ENCODE assay signal across 9 mouse cellular contexts in genomic region chr14:60414691-60415090, GRCm38 (mm10). TPM values are rescaled to one million over a fixed set of nuclear protein-coding genes. Genes with fewer than 3 reads are reported as not detected.
DNase-seq lines count a peak whose midpoint lies in the region; ATAC-seq lines count a peak whose summit lies in the region.
"Had no signal": no experiment of that assay in that cellular context is flagged by ENCODE, and none has a peak within 500 bp of the region (broad histone marks: within the 10 kb centered on the region; RNA-seq: fewer than 3 reads in every experiment).

No protein-coding gene starts in this region.

- no peak overlapping the region for H3K4me3 ChIP-seq in hindbrain, embryonic 14.5 days (replicated peaks; ENCODE audit: low read length)
- H3K4me3 ChIP-seq in hindbrain, embryonic 10.5 days, result no peak overlapping the region

- H3K36me3 ChIP-seq in hindbrain, embryonic 14.5 days (replicated peaks; ENCODE audit: control insufficient read depth, insufficient read depth), result no peaks in the 10 kb centered on the region
- no peaks in the 10 kb centered on the region for H3K36me3 ChIP-seq in hindbrain, embryonic 10.5 days

- peak; percentile 54; the same call in 1 of the 2 replicates for ATAC-seq in hindbrain, embryonic 14.5 days (ENCODE audit: low FRiP score)
- 0 out of 2 replicates have a peak, but pooled peaks have one; percentile 24 for ATAC-seq in megakaryocyte, adult 5-6 weeks (ENCODE audit: poor library complexity, severe bottlenecking)

- no peaks in the 10 kb centered on the region for H3K9me3 ChIP-seq in hindbrain, embryonic 14.5 days (ENCODE audit: control insufficient read depth, low read length)
- H3K9me3 ChIP-seq in hindbrain, embryonic 10.5 days, result no peaks in the 10 kb centered on the region

- H3K9ac ChIP-seq in hindbrain, embryonic 14.5 days, result no peak overlapping the region

- H3K4me1 ChIP-seq in hindbrain, embryonic 14.5 days (replicated peaks; ENCODE audit: control insufficient read depth, insufficient read depth, low read length), result peaks cover 9% of the 10 kb centered on the region
- peaks cover 15% of the 10 kb centered on the region for H3K4me1 ChIP-seq in hindbrain, embryonic 10.5 days (replicated peaks)

- H3K4me2 ChIP-seq in hindbrain, embryonic 14.5 days (replicated peaks), result no peak overlapping the region

- no peaks in the 10 kb centered on the region for H3K27me3 ChIP-seq in hindbrain, embryonic 14.5 days (ENCODE audit: control insufficient read depth, insufficient read depth, low read length)
- H3K27me3 ChIP-seq in hindbrain, embryonic 10.5 days (ENCODE audit: insufficient read depth, poor library complexity, severe bottlenecking), result no peaks in the 10 kb centered on the region

- peak; percentile 70 for DNase-seq in hindbrain, embryonic 14.5 days (ENCODE audit: low spot score)
- DNase-seq in hindbrain, embryonic 10.5 days (ENCODE audit: low spot score), result no peak
- DNase-seq in cerebellum, postnatal 14 days, result peak; percentile 93
- peak; percentile 69 for DNase-seq in layer of hippocampus, adult 9-10 months (ENCODE audit: low spot score)
- no peak for DNase-seq in thymus, postnatal 10 days (ENCODE audit: low spot score in 2 of 2)
- no peak for DNase-seq in urinary bladder, adult 18-20 months (ENCODE audit: low spot score in 2 of 2)
- DNase-seq in heart, adult 9 months (ENCODE audit: low spot score in 2 of 2), result no peak

- 56% methylated on average over 8 of the region's 8 CpGs for WGBS in hindbrain, embryonic 14.5 days
- WGBS in hindbrain, embryonic 10.5 days, result 88% methylated on average over 8 of the region's 8 CpGs

- peak overlapping the region; percentile 66 for H3K27ac ChIP-seq in hindbrain, embryonic 14.5 days
- no peak overlapping the region for H3K27ac ChIP-seq in hindbrain, embryonic 10.5 days
- H3K27ac ChIP-seq: macrophage had no signal

RNA-seq across cellular contexts. Expression of gene Amer2, which starts 41.6 kb away (rescaled TPM):
- polyA plus RNA-seq in hindbrain, embryonic 14.5 days (2014; fragmentation: Nextera tagmentation; extraction: Ambion mirVana), result 18.7 and 19.7 TPM in 2 replicates
- 8.2 and 13.5 TPM in 2 replicates for polyA plus RNA-seq in hindbrain, embryonic 10.5 days (2016; fragmentation: Nextera tagmentation; extraction: Ambion mirVana)
- 2.9 and 4.4 TPM in 2 replicates for total RNA-seq in megakaryocyte, adult 5-6 weeks (2015)
- total RNA-seq in megakaryocyte, adult 5-6 weeks (2017), result 1.9 and 2.4 TPM in 2 replicates
- polyA plus RNA-seq: macrophage had no signal

Comparison
In these comparisons a context has a peak if more than half of its experiments do, and no peak if none do; other contexts are left out.
1. DNase-seq: peak in hindbrain, embryonic 14.5 days (single experiment), cerebellum, postnatal 14 days (2 of 2) and layer of hippocampus, adult 9-10 months (single experiment); none in hindbrain, embryonic 10.5 days (single experiment), thymus, postnatal 10 days (0 of 2), urinary bladder, adult 18-20 months (0 of 2) and heart, adult 9 months (0 of 2).